Mouse (Mus musculus) ovary, postnatal 14 days (tissue): Measurements from ENCODE around the gene Vmp1.

ENCODE experiments used
- DNase-seq: peaks from one replicate; pipeline ENCODE4 v3.0.0; 2022; ENCODE audit warnings: low spot score

Vmp1 gene

GRCm38 (mm10) chr11:86599378-86600208 lies 84.0 kb downstream of the Vmp1 start:
- no peak for DNase-seq

DNA sequence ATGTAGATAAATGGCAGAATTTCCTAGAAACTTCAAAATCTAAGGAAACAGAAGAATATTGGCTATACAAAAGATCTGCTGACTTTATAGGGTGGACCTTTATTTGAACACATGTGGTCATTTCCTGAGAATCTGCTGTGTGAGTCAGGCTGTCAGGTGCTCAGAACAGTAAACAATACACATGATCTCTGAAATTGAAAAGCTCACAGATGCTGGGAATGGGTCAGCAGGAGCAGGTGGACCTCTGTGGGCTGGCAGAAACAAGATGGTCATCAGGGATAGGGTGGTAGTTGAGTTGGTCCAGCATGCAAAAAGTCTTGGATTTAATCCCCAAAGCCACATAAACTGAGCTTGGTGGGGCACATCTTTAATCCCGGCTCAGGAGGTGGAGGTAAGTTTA lies 85.1 kb downstream of the Vmp1 start:
- no peak for DNase-seq

DNA sequence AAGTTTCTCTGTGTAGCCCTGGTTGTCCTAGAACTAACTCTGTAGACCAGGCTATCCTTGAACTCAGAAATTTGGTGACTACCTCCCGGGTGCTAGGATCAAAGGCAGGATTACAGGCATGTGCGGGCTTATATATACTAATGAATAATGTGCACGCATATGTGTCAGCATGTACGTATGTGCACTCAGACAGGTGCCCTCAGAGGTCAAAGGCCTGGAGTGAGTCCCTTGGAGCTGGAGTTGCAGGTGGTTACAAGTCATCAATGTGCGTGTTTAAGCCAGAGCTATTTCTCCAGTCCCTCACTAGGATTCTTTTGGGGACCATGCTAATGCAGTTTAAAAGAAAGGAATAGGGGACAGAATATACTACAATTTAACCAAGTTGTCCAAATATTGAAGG lies 85.5 kb downstream of the Vmp1 start:
- no peak for DNase-seq

DNA sequence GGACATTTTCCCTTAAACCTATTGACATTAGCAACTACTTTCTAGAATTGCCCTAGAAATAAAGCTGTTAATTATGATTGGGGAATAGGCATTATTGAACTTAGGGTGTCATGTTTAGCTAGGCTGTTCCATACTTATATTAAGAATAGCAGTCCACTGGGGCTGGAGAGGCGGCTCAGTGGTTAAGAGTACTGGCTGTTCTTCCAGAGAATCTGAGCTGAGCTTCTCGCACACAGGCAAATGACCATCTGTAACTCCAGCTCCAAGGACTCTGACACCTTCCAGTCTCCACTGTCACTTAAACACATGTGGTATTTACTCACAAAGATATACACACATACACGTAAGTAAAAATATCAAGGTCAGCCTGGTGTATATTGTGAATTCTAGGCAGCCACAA lies 86.7 kb downstream of the Vmp1 start:
- DNase-seq = no peak

- no peak for DNase-seq
These were observed 87.3 kb downstream of the Vmp1 start for GRCm38 (mm10) chr11:86596187-86596960.

GRCm38 (mm10) chr11:86595366-86595765 lies 88.3 kb downstream of the Vmp1 start:
- DNase-seq = no peak

DNA sequence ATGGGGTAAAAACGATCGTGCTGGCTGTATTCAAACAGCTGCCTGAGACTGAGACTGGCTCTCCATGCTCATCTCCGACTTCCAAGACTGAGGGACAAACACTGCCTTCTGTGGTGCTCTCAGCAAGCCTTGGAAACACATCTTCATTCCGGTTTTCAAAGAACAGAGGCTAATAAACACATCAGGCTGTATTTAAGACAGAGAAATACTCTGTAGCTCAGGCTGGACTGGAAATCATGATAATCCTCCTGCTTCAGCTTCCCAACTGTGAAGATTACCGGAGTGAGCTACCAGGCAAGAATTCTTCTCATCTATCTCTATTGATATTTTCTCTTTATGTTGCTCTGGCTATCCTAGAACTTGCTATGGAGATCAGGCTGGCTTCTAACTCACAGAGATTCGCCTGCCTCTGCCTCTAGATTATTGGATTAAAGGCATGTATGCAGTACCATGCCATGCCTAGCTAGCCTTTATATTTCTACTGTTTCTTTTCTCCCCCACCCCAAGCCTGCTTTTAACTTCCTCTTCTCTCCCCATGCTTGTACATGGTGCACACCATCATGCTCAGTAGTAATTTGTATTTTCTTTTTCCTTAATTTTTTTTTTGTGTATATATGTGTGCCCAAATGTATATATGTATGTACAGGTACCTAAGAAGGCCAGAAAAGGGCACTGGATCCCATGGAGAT lies 89.3 kb downstream of the Vmp1 start:
- no peak for DNase-seq

DNA sequence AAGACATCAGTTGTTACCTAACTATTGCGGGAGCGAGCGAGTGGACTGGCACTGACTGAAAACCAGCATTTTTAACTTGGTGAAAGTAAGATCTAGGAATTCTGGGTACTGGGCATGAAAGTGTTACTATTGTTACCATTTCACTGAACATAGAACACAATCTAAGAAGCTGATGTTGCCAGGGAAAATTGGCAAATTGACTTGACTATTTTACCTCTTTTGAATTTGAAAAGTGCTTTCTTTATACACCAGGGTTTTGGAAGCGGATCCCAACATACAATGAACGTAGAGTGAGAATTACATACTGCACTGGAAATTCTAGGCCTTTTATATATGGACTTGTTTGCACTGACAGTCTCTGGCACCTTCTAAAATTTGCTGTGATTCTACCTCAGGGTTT lies 90.2 kb downstream of the Vmp1 start:
- DNase-seq = no peak

GRCm38 (mm10) chr11:86592993-86593392 lies 90.6 kb downstream of the Vmp1 start:
- no peak for DNase-seq

GRCm38 (mm10) chr11:86591931-86592616 lies 91.6 kb downstream of the Vmp1 start:
- DNase-seq = no peak

DNA sequence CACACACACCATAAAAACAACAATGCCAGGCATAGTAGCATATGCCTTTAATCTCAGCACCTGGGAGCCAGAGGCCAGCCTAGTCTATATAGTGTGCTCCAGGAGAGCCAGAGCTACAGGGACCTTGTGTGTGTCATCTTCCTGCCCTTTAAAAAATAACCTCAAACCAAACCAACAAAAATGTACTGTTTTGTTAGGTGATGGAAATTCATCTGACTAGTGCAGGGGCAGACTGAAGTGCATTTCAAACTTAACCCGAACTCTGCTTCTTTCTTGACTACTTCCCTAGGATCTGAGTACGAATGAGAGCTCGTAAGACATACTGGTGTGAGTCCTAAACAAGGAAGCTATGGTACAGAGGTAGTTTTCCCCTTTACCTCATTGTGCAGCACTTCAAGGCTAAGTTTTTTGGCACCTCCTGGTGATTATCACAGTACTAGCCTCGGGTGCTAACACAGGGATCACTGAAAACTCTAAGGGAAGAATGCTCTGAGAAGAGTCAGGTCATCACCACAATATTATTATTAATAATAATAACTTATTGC lies 92.3 kb downstream of the Vmp1 start:
- no peak for DNase-seq

DNA sequence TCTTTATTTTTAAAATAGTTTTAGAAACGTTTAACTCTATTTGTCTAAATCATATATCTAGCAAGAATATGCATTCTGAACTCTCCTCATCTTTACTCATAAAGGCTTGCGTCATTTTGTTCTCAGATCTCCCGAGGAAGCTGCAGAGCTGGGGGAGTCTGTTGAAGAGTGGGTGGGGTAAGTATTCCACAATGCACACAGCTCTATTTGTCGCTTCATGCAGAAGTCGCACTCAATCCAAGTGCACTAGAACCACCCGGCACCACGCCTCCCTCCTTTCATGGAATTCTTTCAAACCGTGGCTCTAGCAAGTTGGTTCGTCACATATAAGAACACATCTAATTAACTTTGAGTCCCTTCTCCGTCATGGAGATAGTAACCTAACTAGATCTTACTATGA lies 93.1 kb downstream of the Vmp1 start:
- DNase-seq = no peak

- no peak for DNase-seq
These were observed 93.6 kb downstream of the Vmp1 start for GRCm38 (mm10) chr11:86590066-86590465.

- no peak for DNase-seq
These were observed 94.9 kb downstream of the Vmp1 start for GRCm38 (mm10) chr11:86588583-86589298.

GRCm38 (mm10) chr11:86587830-86588229 lies 95.8 kb downstream of the Vmp1 start:
- DNase-seq = no peak

GRCm38 (mm10) chr11:86586868-86587792 lies 96.5 kb downstream of the Vmp1 start:
- DNase-seq = no peak

DNA sequence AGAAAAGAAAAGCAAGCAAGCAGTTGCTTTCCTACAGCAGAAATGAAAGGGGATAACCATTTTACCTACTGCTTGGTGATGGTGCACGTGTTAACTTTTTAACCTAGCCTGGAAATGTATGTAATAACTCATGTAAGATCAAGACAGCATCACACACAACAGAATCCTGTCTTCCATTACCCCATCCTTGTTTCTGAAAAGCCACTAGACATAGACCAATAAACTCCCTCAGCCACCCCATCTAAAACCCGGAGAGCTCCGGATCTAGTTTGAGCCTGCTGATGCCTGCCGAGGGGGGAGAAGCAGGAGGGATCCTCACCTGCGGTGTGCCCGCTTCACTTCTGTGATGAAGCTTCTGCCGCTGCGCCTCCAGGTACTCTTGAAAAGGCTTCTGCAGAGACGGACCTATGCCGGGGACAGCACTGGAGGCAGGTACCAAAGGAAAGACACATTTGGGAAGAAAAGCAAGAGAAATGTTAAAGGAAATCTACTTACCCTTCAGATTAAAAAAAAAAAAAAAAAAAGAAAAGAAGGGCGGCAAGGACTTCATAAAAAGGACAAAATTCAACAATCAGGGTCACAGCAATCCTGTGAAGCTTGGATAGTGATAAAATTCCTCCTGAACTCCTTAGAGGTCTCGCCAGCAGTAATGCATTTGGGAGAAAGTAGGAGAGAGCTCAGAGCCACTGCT lies 97.3 kb downstream of the Vmp1 start:
- DNase-seq = no peak

DNA sequence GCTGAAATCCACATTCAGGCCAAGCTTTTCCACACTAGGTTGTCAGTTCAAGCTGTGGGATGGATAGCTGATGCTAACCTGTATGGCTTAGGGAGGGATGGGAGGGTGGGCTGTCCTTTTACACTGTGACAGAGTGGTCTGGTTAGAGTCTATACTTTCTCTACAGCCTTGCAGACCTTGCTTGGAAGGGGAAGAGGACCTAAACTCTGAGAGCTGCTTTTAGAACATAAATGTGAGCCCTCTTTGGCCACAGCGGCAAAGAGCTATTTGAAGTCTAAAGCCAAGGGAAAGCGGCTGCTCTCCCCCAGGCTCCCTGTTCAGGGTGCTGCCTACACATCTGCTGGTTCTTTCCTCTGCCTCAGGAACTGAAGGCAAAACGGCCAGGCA lies 98.0 kb downstream of the Vmp1 start:
- DNase-seq = no peak

DNA sequence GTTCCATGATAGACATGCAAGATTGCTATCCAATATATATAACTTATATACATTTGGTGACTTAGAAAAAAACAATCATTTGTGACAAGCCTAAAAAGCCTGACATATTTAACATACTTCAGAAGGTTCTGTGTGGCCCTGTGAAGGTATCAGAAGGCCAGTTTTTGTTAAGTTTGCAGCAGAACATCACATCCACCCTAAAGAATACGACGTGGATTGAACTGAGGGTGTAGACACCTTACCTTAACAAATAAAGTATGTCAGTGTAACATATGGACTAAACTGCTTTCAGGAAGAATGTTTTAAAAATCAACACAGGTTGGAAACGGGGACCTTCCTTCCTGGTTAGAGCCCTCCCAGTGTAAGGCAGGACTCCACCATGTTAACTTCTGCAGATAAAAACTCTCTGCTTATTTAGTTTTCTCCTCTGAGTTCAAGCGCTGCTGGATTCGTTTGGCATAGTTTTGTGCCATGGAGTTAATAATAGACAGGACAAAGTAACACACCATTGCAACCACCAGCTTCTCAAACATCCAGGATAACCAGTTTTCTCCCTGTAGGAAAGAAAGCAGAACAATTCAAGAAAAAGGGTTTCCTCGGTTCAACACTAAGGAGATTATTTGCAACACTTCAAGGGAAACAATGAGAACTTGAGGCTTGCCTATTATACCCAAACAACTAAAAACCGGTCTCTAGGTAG lies 98.6 kb downstream of the Vmp1 start:
- no peak for DNase-seq
